Mouse (Mus musculus) cerebellum, postnatal 14 days (tissue): ENCODE measurements around the gene E2f4.

Experiments used
- DNase-seq, 2 experiments: peaks; one replicate each; pipeline ENCODE4 v3.0.0; 2021; ENCODE audit warnings: mixed read lengths in 2 of 2

The E2f4 gene

GRCm38 (mm10) chr8:105318662-105319190 lies 21.3 kb downstream of the E2f4 start:
- no peak for DNase-seq

GRCm38 (mm10) chr8:105323183-105323582 lies 25.7 kb downstream of the E2f4 start:
- DNase-seq, result no peak

DNA sequence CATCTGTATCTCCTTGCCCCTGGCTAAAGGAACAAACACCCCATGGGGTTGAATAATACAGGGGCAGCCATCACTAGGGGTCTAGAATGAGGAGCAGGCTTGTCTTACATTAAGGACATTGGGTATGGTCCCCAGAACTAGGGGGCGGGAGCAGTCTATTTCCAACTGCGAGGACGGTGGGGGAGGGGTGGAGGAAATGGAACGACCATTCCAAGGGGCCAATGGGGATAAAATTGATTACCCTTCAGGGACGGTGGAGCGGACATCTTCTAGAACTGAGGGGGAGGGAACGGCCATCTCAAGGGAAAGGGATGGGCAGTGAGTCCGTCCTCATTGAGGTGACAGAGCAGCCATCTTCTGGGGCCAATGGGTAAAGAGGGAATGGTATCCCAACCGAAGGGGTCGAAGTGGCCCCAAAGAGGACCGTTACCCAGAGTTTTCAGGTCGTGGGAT lies 28.2 kb downstream of the E2f4 start:
- DNase-seq, result peak in 1 of 2 experiments; percentile 72

- peak; percentile 99 for DNase-seq
Observed at GRCm38 (mm10) chr8:105326141-105326672, 28.7 kb downstream of the E2f4 start, which contains the start of the genes Lrrc29 and Tmem208. TSS of gene Lrrc29 (minus strand) at chr8:105326278. TSS of gene Tmem208 (plus strand) at chr8:105326354.

DNA sequence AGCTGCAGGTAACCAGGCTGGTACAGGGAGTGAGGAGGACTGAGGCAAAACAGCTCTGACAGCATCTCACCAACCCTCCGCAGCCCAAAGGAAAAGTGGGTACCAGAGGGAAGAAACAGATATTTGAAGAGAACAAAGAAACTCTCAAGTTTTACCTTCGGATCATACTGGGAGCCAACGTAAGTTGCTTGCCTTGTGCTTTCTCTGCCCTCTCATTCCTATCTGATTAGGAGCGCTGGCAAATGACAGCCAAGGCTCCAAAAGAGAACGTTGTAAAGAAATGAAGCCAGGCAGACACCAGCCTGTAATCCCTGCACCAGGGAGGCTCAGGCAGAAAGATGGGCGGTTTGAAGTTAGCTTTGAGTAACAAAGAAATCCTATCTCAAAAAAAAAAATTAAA lies 29.5 kb downstream of the E2f4 start:
- DNase-seq, result no peak

GRCm38 (mm10) chr8:105330325-105330724 lies 32.9 kb downstream of the E2f4 start:
- no peak for DNase-seq

DNA sequence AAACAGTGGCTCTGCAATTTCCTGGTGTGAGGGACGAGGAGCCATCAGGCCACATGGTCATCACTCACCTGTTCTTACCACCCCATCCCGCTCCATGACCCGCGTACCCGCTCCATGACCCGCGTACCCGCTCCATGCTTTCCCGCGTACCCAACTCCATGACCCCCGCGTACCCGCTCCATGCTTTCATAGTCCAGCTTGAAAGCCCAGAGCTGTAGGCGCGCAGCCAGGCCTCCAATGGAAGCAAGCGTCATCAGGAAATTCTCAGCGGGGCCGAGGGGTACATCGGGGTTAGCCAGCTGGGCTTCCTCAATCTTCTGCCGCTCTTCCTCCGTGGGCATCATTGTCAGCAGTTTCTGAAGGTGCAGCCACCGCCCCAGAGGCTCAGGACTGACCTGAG lies 34.0 kb downstream of the E2f4 start:
- DNase-seq, result no peak

GRCm38 (mm10) chr8:105331931-105332330 lies 34.5 kb downstream of the E2f4 start:
- DNase-seq, result no peak

- no peak for DNase-seq
Observed at GRCm38 (mm10) chr8:105332523-105332922, 35.1 kb downstream of the E2f4 start.

- no peak for DNase-seq
Observed at GRCm38 (mm10) chr8:105336373-105337130, 39.1 kb downstream of the E2f4 start.

GRCm38 (mm10) chr8:105338992-105339391 lies 41.5 kb downstream of the E2f4 start:
- no peak for DNase-seq

GRCm38 (mm10) chr8:105339886-105340635 lies 42.6 kb downstream of the E2f4 start:
- no peak for DNase-seq

DNA sequence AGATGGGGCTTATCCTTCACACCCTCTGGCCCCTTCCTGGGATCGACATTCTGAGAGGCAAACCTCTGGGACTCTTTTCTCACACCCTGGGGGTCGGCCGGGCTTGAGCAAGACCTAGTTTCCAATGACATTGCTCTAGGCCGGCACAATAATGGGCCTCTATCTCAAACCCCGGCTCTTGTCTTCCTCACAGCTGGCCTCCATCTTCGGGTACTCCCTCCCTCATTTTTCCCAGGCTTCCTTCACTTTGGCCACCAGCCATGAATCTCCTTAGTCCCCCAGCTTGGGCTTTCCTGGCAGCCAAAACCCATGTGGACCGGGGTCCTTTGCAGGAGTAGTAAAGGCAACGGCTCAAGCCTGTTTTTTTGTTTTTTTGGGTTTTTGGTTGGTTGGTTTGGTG lies 43.9 kb downstream of the E2f4 start:
- DNase-seq, result no peak

DNA sequence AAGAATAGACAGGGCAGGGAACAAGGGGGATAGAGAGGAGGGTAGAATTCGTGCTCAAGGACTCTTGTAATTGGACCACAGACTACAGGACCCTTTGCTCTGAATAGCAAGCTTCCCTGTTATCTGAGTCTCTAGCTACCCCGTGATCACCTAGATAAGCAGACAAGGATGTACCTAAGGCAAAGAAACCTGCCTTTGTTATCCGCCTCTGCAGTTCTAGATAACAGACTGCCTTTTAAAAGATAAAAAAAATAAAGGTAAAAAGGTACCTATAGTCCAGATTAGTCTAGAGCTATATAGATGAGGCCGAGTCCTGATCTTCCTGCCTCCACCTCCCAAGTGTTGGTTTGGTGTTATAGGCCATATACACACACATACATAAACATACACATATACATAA lies 45.3 kb downstream of the E2f4 start:
- no peak for DNase-seq

DNA sequence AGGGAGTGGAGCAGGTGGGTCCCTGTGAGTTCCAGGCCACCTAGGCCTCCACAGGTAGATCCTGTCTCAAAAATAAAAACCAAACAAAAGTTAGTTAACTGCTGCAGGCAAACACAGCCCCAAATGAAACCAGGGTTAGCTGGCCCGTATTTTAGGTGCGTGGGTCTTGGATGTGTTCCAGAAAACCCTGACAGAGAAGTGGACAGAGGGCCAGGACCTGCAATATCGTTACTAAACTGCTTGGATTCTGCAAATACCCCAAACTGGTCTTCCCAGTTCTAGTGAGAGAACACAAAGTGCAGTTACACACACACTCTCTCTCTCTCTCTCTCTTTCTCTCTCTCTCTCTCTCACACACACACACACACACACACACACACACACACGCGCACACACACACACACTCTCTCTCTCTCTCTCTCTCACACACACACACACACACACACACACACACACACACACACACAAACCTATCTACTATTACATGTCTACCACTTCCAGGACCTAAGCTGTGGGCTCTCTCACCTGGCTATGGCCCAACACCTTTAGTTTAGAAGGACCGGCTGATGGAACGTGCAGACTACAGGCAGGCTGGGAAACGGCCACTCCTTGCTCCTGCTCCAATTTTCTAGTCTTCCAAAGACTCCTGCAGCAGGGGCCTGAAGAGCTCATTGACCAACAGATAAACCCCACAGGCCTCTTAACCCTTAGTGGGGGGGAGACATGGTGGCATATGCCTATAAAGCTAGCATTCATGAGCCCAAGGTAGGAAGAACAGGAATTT lies 46.5 kb downstream of the E2f4 start:
- DNase-seq, result no peak

DNA sequence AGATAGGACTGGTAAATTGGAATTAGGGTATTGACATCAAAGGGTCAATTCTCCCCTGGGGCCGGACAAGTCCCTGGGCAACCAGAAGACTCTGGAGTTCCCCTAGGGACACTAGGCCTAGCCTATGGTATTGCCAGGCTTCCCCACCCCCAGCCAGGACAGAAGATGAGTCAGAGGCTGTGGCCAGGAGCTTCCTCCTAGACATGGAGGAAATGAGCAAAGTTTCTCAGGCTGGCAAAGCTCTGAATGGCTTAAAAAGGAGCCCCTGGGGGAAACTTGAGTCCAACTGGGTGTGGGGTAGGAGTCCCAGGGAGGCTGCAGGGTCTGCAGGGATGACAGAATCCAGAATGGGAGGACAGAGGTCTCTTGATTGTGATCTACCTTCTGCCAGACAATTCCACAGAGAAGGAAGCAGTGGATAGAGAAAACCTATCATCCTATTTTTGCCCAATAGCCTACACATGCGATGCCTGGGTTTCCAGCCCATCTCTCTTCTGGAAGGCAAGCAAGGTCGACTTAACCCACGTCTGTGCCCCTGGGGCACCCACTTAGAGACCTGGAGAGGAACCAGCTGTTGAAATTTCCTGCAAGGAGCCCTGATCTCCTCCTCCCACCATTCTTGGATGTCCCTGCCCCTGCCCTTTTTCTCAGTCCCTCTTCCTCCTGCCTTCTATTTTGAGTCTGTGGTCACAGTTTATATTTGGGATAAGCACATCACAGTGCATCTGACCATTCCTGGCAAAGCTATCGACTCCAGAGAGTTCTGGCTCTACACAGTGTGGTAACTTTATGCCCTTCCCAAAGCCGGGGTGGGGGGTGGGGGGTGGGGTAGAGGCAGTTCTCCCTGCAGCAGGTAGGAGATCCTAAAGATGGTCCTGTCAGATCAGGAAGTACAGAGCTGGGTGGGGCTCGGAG lies 47.9 kb downstream of the E2f4 start:
- no peak for DNase-seq

DNA sequence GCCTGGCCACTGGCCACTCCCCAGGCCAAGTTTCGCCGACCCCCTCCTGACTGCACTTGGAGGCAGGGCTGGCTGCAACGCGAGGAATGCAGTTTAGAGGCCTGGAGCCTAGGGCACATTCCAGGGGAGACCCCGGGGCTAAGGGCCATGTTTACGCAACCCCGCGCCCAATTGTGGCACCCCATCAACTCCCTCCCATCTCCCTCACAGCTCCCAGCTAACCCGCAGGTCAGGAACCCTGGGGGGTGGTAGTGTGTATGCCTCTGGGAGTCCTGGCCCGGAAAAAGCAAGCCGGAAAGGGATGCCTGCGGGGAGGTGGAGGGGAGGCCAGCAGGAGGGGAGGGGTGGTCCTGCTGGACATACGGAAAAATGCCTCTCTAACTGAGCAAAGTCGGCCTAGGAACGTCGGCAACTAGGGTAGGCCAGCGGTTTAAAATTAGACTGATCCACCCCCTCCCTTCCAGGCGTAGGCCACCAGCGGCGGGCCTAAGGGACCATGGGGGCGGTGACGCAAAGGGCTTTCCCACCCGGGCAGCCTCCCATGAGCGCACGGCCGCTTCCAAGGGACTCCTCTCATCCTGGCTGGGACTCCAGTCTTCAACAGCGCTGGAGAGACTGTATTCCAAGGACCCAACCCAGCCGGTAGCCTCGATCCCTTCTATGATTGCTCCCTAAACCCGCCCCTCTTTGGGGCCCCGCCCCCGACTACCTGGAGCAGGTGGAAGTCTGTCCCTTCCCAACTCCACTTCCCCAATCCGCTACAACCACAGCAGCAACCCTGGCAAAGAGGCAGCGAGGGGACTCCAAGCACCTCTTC lies 49.4 kb downstream of the E2f4 start:
- peak; percentile 35 to 44 for DNase-seq

- peak; percentile 91 to 95 for DNase-seq
Observed at GRCm38 (mm10) chr8:105347428-105348221, 50.2 kb downstream of the E2f4 start, which contains the start of gene Fhod1. TSS of gene Fhod1 (minus strand) at chr8:105347953.

- peak; percentile 76 to 82 for DNase-seq
Observed at GRCm38 (mm10) chr8:105348450-105349095, 51.1 kb downstream of the E2f4 start, which contains the start of gene Slc9a5. TSS of gene Slc9a5 (plus strand) at chr8:105348843.
